Mouse (Mus musculus): ENCODE data around the gene Tmem50b.

DNA sequence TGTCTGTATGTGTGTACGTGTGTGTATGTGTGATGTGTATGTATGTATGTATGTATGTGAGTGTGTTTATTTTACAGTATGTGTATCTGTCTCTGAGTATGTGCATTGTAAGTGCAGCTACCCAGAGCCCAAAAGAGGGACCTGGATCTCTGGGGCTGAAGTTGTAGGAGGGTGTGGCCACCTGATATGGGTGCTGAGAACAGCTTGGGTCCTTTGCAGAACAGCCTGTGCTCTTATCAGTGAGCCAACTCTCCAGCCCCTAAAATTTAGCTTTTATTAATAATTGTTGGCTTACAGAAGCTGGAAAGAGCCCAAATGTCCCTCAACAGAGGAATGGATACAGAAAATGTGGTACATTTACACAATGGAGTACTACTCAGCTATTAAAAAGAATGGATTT lies 54.0 kb downstream of the Tmem50b start:
- TF ChIP-seq CHD2 (IDR thresholded peaks at IDR 0.05; ENCODE audit: low read depth, low read length) = no peak
- no peak for TF ChIP-seq ZC3H11A (IDR thresholded peaks at IDR 0.05; ENCODE audit: borderline replicate concordance, low read depth, low read length)
- no peak for TF ChIP-seq HCFC1 (IDR thresholded peaks at IDR 0.05; ENCODE audit: borderline replicate concordance, insufficient read depth, low read length)
- TF ChIP-seq ZNF384 (IDR thresholded peaks at IDR 0.05; ENCODE audit: low read depth, low read length) = no peak
- TF ChIP-seq MAFK (IDR thresholded peaks at IDR 0.05; ENCODE audit: insufficient read depth, low read depth, low read length) = no peak
